Mouse (Mus musculus) brain, embryonic 14.5 days (tissue): ENCODE measurements at regions not wholly inside any gene's neighbourhood (a gene's known extent, or its start where the extent isn't known, plus 50 kb on each side); places are given as distances from the start of the nearest gene placed in this dataset.

Source experiments
- CTCF ChIP-seq: fragments of 200-500 bp; IDR thresholded peaks from 2 replicates; pipeline ENCODE4 v1.5.1; 2012; ENCODE audit warnings: inconsistent platforms, mild to moderate bottlenecking, moderate library complexity, borderline replicate concordance; ENCODE audit not compliant: insufficient read depth, insufficient read length; ENCODE audit errors: extremely low read depth
- POLR2A ChIP-seq: fragments of 200-500 bp; IDR thresholded peaks from 2 replicates; pipeline ENCODE4 v1.6.1; 2012; ENCODE audit warnings: mild to moderate bottlenecking, inconsistent platforms, borderline replicate concordance; ENCODE audit not compliant: poor library complexity, insufficient read depth, insufficient read length, severe bottlenecking; ENCODE audit errors: extremely low read depth

- TF ChIP-seq CTCF (no peak), POLR2A (no peak)
Measured at GRCm38 (mm10) chrX:12968979-12969746, 102.1 kb upstream of the Usp9x start.
